Mouse (Mus musculus) layer of hippocampus, adult 9-10 months (tissue): Measurements from ENCODE around the gene Rassf1.
A peak's percentile ranks its signal among the peaks of the same experiment; 100 is the strongest.
"Not testable (repeated sequence)": the region's sequence is repeated elsewhere in the genome, so short reads cannot be mapped to it uniquely, and the experiment has no call there.

ENCODE experiments used
- DNase-seq: peaks from one replicate; pipeline ENCODE4 v3.0.0; 2022; ENCODE audit warnings: low spot score

Gene Rassf1

DNA sequence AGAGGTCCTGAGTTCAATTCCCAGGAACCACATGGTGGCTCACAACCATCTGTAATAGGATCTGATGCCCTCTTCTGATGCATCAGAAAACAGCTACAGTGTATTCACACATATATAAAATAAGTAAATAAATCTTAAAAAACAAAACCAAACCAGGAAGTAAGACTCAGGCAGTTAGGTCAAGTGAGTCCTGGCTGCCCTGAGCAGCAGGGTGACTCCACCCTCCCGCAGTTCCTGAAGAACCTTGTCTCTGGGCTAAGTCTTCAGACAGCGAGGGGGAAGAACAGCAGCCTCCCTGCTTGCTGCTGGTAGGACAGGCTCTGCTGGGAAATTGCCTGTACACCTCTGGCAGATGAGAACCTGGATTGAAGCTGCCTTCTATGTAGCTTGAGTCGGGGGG is 5.0 kb downstream of the Rassf1 start:
- DNase-seq, result no peak

DNA sequence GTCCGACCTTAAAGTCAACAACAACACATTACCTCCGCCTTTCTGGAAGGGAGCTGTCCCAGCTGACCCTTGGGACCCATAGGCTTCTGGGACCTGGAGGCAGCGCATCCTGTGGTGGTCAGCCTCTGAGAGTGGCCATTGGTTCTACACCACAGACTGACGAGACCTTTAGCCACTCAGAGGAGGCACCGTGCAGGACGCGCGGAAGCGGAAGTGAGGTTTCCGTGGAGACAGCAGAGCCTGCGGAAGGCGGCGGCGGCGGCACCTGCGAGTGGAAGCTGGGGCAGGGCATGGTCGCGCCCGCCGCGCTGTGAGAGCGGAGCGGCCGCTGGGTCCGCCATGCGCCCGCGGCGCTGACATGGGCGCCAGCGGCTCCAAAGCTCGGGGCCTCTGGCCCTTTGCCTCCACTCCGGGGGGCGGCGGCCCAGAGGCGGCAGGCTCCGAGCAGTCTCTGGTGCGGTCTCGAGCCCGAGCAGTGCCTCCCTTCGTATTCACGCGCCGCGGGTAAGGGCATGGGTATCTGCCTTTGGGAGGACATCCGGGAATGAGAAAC is 11.8 kb downstream of the Rassf1 start, which contains the start of gene Tusc2:
Gene Tusc2, plus strand, starts transcription at position 227 of the 553 bp plus-strand sequence.
- DNase-seq, result peak; percentile 92

DNA sequence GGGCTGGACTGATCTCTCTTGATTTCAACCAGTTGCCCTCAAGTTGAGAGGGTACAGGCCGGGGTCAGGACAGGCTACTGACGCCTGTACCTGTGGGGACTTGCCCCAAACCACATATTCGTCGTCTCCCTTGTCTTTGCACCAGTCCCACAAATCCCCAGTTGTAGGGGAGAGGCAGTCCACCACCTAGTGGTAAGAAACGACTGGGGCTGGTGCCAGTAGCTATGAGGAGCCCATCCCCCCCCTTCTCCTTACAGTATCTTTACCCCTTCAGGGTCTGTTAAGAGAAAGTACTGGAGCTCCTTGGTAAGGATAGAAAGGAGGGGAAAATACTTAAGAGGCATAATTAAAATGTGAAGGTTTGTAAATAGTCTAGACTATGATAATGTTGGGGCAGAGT is 14.2 kb downstream of the Rassf1 start:
- not testable (repeated sequence) for DNase-seq

DNA sequence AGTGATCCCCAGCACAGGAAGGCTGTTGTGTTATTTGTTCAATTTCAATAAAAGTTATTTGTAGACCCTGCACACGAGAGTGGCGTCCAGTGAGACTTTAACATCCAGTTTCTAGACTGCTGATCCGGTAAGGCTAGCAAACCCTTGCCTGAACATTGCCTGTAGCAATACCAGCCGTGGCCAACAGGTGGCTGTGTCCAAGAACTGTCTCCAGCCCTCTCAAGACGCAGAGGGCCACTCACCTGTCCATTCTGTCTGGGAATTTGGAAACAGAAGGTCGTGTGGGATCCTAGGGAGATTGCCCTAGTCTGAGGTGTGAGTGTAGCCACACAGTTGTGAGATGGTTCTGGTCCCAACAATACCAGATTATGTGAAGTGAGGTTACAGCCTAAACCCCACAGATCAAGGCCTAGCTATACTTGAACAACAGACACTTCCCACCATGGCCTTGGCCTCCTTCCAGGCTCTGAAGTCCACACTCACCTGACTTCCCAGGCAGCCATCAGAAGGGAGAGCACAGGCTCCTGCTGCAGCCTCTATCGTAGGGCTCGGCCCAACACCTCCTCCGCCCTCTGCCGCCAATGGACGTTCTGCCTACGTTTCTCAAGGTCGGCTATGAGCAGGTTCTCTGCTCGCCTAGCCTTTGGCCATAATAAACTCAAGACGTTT is 14.8 kb downstream of the Rassf1 start:
- no peak for DNase-seq

DNA sequence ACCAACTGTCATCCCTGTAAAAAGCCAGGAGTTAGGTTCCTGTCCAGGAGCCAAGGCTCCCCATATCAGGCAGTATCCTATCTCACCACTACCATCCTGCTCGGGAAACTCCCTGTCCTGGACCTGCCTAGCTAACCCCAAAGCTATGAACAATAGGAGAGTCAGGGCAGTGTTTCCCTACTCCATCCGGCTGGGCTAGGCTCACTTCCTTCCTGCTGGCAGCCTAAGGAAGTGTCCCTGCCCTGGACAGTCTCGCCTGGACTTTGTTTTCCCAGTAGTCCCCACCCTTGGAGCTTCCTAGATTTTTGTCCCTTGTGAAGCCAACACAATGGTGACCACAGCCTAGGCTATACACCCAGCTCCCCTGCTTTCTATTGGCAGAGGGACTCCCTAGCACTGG is 15.5 kb downstream of the Rassf1 start:
- no peak for DNase-seq

DNA sequence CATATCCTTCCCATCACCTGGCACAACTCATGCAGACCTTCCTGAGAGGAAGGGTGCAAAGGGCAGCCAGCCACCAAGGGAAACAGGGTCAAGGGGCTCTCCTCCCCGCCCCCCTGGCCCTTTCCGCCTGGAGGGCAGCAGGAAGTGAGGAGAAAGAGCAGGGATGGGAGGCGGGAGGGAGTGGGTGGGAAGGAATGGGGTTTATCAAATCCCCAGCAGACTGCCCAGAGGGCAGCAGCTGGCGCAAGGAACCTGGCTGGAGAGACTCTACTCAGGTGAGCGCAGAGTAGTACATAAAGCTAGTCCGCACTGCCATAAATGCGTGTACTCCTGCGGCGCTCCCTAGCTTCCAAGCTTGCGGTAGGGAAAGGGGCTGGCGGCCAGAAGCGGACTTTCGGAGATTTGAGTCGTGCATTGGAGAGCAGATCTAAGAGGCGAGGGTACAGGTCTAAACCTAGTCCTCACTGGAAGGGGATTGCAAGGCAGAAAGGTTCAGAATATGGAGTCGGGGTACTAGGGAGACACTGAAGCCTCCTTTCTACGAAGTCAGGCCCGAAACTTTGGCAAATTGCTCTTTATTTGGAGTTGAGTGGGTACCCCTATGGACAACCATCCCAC is 16.5 kb downstream of the Rassf1 start, which contains the start of gene Hyal2:
Gene Hyal2, plus strand, starts transcription at position 244 of the 618 bp plus-strand sequence.
- no peak for DNase-seq

DNA sequence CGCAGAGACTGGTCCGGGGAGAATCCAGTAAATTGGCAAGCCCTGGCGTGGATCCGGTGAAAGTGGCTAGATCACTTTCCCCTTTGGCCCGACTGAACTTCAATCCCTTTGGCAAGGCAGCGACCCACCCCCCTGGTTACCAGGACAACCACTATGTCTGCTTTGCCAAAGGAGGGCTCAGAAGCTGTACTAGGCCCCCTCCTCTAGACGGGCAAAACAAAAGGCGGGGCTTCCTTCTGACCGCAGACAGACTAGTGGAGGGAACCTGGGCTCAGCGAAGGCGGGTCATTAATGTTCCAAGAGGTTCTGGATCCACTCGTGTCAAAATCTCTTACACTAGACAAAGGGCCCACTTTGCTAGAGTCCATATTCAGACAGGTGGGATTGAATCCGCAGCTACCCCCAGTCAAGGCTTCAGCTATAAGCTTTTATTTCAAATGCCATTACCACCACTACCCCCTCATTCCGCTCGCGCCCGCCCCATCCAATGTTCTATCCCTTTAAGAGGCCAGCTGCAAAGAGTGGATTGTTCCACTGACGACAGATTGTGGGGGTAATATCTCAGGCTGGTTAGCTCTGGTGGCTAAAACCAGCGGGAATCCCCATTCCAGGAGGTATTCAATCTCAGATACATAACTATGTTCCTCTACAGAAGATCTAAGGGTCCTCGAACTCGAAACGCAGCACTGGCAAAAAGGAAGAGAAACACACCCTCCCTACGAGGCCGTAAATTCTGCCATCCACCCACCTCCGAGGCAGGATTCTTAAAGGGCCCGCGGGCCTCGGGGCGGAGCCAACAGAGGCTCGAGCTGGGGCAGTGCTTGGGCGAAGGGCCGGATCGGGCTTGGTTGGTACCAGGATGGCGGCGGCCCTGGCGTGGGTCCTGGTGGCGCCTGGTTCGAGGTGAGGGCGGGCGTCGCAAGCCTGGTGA is 17.2 kb downstream of the Rassf1 start:
- DNase-seq, result peak; percentile 61

DNA sequence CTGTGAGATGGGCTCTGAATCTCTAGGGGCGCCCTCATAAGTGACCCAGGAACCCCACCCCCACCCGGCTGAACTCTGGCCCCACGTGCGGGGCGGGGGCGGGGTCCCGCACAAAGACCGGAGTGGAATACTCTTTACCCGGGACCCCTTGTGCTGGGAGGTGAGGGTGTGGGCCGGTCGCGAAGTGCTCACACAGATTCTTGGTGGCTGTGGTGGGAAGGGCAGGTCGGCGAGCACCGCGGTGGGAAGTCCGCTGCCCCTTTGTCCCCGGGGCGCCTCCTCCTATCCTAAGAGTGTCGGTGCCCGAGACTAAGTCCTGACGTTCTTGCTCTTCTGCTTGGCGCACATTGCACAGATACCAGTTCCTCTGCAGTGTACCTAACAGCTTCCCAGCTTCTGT is 17.9 kb downstream of the Rassf1 start:
- DNase-seq, result no peak

DNA sequence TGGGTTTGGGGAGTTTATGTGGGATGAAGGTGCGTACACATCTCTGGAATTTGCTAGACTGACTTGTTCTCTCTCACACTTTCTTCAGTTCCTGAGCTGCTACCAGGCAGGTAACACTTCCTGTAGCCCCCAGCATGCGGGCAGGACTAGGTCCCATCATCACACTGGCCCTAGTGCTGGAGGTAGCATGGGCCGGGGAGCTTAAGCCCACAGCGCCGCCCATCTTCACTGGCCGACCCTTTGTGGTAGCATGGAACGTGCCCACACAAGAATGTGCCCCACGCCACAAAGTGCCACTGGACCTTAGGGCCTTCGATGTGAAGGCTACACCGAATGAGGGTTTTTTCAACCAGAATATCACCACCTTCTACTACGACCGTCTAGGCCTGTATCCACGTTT is 18.7 kb downstream of the Rassf1 start:
- no peak for DNase-seq

DNA sequence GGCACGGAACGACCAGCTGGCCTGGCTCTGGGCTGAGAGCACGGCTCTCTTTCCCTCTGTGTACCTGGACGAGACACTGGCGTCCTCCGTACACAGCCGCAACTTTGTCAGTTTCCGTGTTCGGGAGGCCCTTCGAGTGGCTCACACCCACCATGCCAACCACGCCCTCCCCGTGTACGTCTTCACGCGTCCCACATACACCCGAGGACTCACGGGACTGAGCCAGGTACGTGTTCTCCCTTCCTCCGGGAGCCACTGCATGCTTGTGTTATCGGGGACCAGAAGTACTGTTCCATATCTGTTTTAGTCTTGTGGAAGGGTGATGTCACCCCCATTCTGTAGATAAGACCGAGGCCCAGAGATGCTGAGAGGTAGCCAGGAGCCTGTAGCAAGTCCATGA is 19.5 kb downstream of the Rassf1 start:
- DNase-seq, result no peak

DNA sequence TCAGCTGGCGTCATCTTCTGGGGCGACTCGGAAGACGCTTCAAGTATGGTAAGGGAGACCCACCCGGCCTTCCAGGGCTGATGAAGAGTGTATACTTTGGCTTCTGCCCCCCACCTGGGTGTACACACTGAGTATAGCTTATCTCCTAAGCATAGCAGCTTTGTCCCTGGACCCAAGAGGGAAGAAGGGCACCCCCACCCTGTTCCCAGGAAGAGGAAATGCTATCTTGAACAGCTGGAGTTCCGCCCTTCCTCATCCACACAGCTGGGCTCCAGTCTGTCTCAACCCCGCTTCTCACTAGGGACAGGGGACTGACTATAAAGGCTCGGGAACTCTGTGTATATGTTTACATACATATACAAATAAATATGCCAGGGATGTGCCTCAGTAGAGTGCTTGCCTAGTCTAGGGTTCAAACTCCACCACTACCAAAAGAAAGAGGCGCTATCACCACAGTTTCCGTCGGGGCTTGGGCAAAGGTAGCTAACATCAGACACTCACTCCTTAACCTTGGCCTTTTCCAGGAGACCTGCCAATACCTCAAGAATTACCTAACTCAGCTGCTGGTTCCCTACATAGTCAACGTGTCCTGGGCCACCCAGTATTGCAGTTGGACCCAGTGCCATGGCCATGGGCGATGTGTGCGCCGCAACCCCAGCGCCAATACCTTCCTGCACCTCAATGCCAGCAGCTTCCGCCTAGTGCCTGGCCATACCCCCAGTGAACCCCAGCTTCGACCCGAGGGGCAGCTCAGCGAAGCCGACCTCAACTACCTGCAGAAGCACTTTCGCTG is 20.4 kb downstream of the Rassf1 start:
- DNase-seq, result no peak

DNA sequence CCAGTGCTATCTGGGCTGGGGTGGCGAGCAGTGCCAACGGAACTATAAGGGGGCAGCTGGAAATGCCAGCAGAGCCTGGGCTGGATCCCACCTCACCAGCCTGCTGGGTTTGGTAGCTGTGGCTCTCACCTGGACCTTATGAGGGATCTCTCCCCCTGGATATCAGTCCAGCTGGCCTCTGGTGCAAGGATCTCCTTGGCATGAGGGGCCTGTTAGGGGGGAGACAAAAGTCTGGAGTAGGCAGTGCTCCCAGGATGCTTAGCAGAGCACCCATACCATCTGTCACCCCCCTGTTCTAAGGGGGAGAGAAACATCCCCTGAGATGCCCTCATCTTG is 20.9 kb downstream of the Rassf1 start:
- no peak for DNase-seq

DNA sequence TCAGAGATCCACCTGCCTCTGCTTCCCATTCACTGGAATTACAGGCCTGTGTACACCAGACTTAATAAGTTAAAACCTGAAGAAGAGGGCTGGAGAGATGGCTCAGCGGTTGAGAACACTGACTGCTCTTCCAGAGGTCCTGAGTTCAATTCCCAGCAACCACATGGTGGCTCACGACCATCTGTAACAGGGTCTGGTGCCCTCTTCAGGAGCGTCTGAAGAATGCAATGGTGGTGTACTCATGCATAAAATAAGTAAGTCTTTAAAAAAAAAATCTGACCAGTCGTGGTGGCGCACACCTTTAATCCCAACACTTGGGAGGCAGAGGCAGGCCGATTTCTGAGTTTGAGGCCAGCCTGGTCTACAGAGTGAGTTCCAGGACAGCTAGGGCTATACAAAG is 22.4 kb downstream of the Rassf1 start:
- DNase-seq, result not testable (repeated sequence)

DNA sequence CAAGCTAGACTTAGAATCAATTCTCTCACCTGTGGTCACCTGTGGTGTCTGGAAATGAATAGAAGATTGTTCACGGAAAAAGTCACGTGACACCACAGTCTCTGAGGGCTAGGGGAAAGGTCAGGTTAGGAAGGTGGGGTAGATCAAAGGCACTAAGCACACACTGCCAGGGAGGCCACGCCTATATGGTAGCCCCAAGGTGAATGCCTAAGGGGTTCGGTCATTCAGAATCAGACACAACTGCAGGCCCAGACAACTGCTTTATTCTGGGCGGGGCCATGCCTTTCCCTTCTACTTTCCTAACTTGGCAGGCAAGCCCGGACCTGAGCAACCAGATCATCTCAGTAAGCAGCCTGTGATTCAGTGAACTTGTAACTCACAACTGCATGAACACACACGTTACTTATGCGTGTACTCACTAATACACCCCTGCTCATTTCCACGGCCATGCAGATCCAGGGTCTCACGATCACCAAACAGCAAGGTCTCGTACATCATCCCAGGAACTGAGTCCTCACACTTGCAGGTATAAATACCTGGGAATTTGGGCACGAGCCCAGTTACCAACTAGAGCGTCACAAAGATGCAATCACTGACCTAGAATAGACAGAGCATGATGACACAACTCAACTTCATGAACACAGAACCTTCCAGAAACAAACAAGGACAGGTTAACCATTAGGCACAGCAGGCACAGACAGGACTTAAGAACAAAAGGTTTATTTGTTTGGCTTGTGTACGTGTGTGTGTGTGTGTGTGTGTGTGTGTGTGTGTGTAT is 24.4 kb downstream of the Rassf1 start:
- DNase-seq, result no peak

DNA sequence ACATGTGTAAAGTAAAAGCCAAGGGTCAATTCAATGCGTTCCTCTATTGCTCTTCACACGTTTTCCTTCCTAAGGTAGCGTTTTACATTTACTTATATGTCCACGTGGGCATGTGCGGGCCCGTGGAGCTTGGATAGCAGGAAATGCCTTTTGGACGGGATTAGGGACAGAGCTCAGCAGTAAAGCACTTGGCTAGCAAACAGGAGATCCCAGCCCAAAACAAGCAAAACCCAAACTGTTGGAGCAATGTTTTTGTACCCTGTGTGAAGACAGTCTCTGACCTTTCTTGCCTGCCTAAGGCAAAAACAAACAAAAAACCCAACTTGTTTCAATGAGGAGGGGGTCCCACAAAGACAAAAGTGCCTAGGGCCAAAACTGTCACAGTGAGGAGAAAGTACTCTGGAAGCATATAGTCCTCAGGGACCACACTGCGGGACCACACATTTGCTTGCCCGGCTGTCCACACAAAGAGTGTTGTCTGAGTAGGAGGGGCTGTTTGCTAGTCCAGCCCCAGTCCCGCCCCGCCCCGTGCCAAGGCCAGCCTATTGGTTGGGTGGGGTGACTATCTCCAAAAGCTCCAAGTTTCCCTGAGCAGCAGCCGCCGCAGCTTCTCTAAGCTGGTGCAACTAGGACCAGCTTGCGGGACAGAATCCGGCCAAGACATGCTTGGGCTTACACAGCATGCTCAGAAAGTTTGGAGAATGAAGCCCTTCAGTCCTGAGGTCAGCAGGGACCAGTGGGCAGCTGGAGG is 25.2 kb downstream of the Rassf1 start, which contains the start of gene Hyal1:
Gene Hyal1, plus strand, starts transcription at position 571 of the 751 bp plus-strand sequence.
- no peak for DNase-seq

DNA sequence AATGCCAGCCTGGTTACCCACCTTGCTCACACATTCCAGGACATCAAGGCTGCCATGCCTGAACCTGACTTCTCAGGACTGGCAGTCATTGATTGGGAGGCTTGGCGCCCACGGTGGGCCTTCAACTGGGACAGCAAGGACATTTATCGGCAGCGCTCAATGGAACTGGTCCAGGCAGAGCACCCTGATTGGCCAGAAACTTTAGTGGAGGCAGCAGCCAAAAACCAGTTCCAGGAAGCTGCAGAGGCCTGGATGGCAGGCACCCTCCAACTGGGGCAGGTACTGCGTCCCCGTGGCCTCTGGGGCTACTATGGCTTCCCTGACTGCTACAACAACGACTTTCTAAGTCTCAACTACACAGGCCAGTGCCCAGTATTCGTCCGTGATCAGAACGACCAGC is 26.5 kb downstream of the Rassf1 start:
- DNase-seq, result no peak

DNA sequence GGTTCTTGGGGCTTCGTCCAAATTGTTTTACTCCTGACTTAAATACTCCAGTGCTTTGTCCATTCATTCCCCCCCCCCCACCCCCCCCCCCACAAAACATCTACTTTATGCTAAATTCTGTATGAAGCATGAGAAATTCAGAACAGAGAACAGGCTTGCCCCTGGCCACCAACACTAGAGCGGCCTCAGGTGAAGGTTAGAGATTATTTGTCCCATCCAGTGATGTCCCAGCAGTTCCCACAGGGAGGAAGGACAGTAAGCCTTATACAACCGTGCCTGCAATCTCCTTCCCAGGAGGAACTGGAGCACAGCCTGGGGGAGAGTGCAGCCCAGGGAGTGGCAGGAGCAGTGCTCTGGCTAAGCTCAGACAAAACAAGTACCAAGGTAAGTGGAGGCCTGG is 27.2 kb downstream of the Rassf1 start, which contains the start of gene Naa80:
Gene Naa80, plus strand, starts transcription at position 301 of the 400 bp plus-strand sequence.
- no peak for DNase-seq

DNA sequence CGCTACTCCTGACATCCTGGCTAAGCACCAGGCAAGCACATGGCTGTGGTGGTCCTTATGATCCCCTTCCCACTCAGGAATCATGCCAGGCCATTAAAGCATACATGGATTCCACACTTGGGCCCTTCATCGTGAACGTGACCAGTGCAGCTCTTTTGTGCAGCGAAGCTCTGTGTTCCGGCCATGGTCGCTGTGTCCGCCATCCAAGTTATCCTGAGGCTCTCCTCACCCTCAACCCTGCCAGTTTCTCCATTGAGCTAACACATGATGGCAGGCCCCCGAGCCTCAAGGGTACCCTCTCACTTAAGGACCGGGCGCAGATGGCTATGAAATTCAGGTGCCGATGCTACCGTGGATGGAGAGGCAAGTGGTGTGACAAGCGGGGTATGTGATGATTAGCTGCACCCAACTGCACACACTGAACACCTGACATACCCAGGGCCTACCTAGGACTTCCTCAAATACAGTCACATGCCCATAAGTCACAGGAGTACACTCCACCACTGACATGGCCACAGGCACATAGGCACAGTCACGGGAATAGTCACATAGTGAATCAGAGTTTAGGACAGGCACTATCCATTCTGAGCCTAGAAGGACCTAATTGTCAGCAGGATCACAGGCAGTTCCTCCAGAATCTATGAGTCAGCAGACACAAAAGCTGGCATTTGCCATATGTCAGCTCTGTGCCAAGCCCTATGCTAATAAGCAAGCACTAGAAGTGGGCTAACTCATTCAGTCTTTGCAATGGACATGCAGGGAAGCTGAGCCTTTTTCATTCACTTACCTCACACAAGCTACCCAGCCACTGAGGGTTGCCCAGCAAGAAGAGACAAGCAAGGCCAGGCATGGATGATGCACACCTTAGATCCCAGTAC is 27.9 kb downstream of the Rassf1 start:
- DNase-seq, result no peak
